Mouse (Mus musculus): ENCODE results near the gene Obox1.
"Not testable (repeated sequence)": the region's sequence is repeated elsewhere in the genome, so short reads cannot be mapped to it uniquely, and the experiment has no call there.

The Obox1 gene

DNA sequence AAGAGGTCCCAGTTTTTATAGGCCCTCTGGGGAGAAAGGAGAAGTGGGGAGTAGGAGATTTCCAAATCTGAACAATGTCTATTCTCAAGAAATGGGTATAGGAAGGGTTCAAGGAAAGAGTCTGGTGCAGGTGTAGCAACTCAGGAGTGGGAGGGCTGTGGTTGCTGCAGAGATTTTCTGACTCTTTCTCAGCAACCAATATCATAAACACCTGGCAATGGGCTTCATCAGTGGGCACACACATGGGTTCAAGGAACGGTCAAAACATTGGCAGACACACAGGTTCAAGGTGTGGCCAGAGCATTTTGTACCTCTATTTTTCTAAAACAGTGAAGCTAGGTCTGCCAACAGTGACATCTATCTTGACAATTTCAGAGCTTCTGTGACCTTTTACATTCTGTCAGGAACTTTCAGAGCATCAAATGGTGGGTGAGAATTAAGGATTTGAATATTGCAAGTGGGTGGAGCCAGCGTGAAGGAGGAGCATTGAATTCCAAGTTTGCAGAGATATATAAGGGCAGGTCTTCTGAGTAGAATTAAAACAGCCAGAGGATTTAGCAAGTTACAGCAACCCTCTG lies at the start of gene Obox1, which contains the start of gene Obox2:
TSS of gene Obox1 (plus strand) at position 528 of the 578 bp plus-strand sequence.
TSS of gene Obox2 (plus strand) at position 301 of the 578 bp plus-strand sequence.
- in situ Hi-C loops (cut with MboI; ENCODE audit: low sequenced_read_pairs) = not testable (repeated sequence)

- in situ Hi-C loops (cut with MboI; ENCODE audit: low sequenced_read_pairs) = not testable (repeated sequence)
Observed at GRCm38 (mm10) chr7:15399147-15399874, 10.6 kb downstream of the Obox1 start.

- in situ Hi-C loops (cut with MboI; ENCODE audit: low sequenced_read_pairs) = not testable (repeated sequence)
Observed at GRCm38 (mm10) chr7:15406816-15407215, 18.1 kb downstream of the Obox1 start.

DNA sequence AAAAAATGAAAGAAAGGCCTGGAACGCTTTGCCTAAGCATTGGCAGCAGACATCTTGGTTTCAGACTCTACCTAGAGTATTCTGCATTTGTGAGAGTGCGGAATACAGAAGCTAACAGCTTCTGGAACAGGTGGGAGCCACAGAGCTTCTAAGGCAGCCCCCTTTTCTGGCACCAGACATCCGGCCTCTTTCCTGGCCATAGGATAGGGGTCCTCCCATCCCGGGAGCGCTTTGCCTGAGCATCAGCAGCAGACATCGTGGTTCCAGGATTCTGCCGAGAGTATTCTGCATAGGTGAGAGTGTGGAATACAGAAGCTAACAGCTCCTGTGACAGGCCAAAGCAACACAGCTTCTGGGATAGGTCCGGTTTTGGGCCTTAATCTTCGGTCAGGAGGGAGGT lies 29.3 kb downstream of the Obox1 start:
- in situ Hi-C loops (cut with MboI; ENCODE audit: low sequenced_read_pairs) = not testable (repeated sequence)

DNA sequence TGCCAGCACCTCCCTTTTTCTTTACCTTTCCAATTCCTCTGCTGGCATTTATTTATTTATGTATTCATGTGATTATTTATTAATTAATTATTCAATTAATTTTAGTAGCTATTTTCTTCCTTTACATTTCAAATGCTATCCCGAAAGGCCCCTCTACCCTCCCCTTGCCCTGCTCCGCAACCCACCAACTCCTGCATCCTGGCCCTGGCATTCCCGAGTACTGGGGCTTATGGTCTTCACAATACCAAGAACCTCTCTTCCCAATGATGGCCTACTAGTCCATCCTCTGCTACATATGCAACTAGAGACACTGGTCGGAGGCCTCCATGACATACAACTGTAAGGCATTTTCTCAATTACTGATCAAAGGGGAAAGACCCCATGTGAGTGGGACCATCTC lies 36.8 kb downstream of the Obox1 start:
- in situ Hi-C loops (cut with MboI; ENCODE audit: low sequenced_read_pairs) = not testable (repeated sequence)

DNA sequence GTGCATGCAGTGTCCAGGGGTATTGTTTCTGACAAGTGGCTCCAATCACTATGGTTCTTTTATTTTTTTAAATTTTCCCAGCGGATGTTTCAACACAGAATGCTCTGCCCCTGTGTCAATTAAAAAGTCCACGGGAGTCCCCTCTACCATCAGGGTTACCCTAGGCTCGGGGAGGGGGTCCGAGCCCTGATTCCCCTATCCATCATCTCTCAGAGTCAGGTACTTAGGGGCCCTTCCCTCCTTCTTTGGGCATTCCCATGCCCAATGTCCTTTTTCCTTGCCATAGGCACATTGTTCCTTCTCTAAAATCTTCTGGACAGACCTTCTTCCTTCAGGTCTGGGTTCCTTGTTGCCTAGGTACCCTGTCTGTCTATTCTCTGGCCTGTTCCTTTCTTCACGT lies 120.7 kb downstream of the Obox1 start:
- in situ Hi-C loops (cut with MboI; ENCODE audit: low sequenced_read_pairs) = not testable (repeated sequence)

All from CH12F3 (cell line).